Mouse (Mus musculus) kidney, adult 2 months (tissue): ENCODE results near the gene Gab1.

Experiments used
- CTCF ChIP-seq: fragments of 200-500 bp; conservative IDR thresholded peaks from 2 replicates; pipeline ENCODE4 v1.5.1; 2011; ENCODE audit warnings: low read depth, mild to moderate bottlenecking, control low read depth, low read length, moderate library complexity, mixed read lengths; ENCODE audit not compliant: insufficient read depth, insufficient read length
- POLR2A ChIP-seq: fragments of 200-500 bp; IDR thresholded peaks from one replicate; pipeline ENCODE4 v1.6.1; 2011; ENCODE audit warnings: low read depth, low read length, control low read depth

DNA sequence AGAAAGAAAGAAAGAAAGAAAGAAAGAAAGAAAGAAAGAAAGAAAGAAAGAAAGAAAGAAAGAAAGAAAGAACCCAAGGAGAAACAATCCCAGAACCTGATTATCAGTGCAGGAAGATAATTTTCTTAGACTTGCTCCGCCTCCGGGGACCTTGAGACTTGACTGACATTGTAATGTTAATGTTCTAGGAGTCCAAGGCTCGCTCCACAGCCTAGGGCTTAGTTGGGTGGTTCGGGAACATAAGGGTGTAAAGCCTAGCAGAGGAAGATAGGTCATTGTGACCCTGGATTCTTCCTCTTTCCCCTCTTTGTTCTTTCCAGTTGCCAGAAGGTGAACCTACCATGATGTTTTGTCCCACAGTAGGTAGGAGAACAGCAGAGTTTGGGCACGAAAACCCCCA is 31.1 kb upstream of the Gab1 start:
- TF ChIP-seq CTCF: no peak
- no peak for TF ChIP-seq POLR2A
